Mouse (Mus musculus) thymus, adult 2 months (tissue): ENCODE measurements around the gene Atxn3.

Source experiments
- CTCF ChIP-seq: fragments of 200-500 bp; IDR thresholded peaks from 2 replicates; pipeline ENCODE4 v1.5.1; 2012; ENCODE audit warnings: mild to moderate bottlenecking, control low read depth, low read length, moderate library complexity, borderline replicate concordance; ENCODE audit not compliant: control insufficient read depth, poor library complexity, insufficient read depth; ENCODE audit errors: extremely low read depth
- POLR2A ChIP-seq: fragments of 200-500 bp; IDR thresholded peaks from 2 replicates; pipeline ENCODE4 v1.6.1; 2012; ENCODE audit warnings: mild to moderate bottlenecking, low read length, control low read depth, moderate library complexity; ENCODE audit not compliant: control insufficient read depth, poor library complexity, insufficient read depth; ENCODE audit errors: extremely low read depth

GRCm38 (mm10) chr12:101998929-101999328, 40.9 kb upstream of the Atxn3 start:
- TF ChIP-seq POLR2A = no peak
- TF ChIP-seq CTCF = no peak
